Mouse (Mus musculus): ENCODE results near the gene Sh3rf3.

GRCm38 (mm10) chr10:58921643-58922188 is 108.6 kb downstream of the Sh3rf3 start:
- TF ChIP-seq CTCF (conservative IDR thresholded peaks at IDR 0.05; ENCODE audit: low read length): no peak
- no peak for TF ChIP-seq NANOG (IDR thresholded peaks at IDR 0.05; ENCODE audit: borderline replicate concordance, low read length)

Data from E14TG2a.4 (cell line).